Mouse (Mus musculus): ENCODE results near the gene Gda. TPM values are rescaled to one million over a fixed set of nuclear protein-coding genes. Genes with fewer than 3 reads are reported as not detected.

Gda gene
- polyA plus RNA-seq, 1 experiment from 2014 or later, result not detected

GRCm38 (mm10) chr19:21480053-21480419 lies 6.8 kb upstream of the Gda start:
- no peak for DNase-seq (ENCODE audit: low spot score)

GRCm38 (mm10) chr19:21479183-21480052 lies 6.2 kb upstream of the Gda start:
- no peak for DNase-seq (ENCODE audit: low spot score)
- Histone ChIP-seq H3K27ac (no peak overlapping the region), H3K4me3 (no peak overlapping the region), H3K27me3 (ENCODE audit: low read depth, poor library complexity, severe bottlenecking) (no peaks in the 10 kb centered on the region), H3K9me3 (replicated peaks) (no peaks in the 10 kb centered on the region), H3K4me1 (no peaks in the 10 kb centered on the region), H3K36me3 (no peaks in the 10 kb centered on the region)
- 83% methylated on average over 18 of the region's 18 CpGs for WGBS

More at GRCm38 (mm10) chr19:21480053-21480419, 6.8 kb upstream of the Gda start:
- Histone ChIP-seq H3K4me1 (no peaks in the 10 kb centered on the region), H3K9me3 (replicated peaks) (no peaks in the 10 kb centered on the region), H3K27ac (no peak overlapping the region), H3K36me3 (no peaks in the 10 kb centered on the region), H3K27me3 (ENCODE audit: low read depth, poor library complexity, severe bottlenecking) (no peaks in the 10 kb centered on the region), H3K4me3 (no peak overlapping the region)
- WGBS, result 83% methylated on average over 2 of the region's 2 CpGs

- WGBS, result 74% methylated on average over 3 of the region's 3 CpGs
- no peaks in the 10 kb centered on the region for H3K36me3 ChIP-seq
- H3K27me3 ChIP-seq (ENCODE audit: low read depth, poor library complexity, severe bottlenecking), result peaks cover 2% of the 10 kb centered on the region; the same call in 1 of the 2 replicates
- no peaks in the 10 kb centered on the region for H3K4me1 ChIP-seq
- H3K9me3 ChIP-seq (replicated peaks), result no peaks in the 10 kb centered on the region
- no peak for DNase-seq (ENCODE audit: low spot score)
- no peak overlapping the region for H3K27ac ChIP-seq
- no peak overlapping the region for H3K4me3 ChIP-seq
These were observed 5.3 kb upstream of the Gda start for GRCm38 (mm10) chr19:21478538-21478937.

- no peak overlapping the region for H3K4me3 ChIP-seq
- no peak for DNase-seq (ENCODE audit: low spot score)
- peaks cover 10% of the 10 kb centered on the region for H3K27me3 ChIP-seq (ENCODE audit: low read depth, poor library complexity, severe bottlenecking)
- H3K9me3 ChIP-seq (replicated peaks), result no peaks in the 10 kb centered on the region
- H3K27ac ChIP-seq, result no peak overlapping the region
- no peaks in the 10 kb centered on the region for H3K36me3 ChIP-seq
- no peaks in the 10 kb centered on the region for H3K4me1 ChIP-seq
- WGBS, result 83% methylated on average over 2 of the region's 2 CpGs
These were observed 4.5 kb upstream of the Gda start for GRCm38 (mm10) chr19:21477780-21478179.

- DNase-seq (ENCODE audit: low spot score), result no peak
- H3K4me1 ChIP-seq, result peaks cover 8% of the 10 kb centered on the region
- no peaks in the 10 kb centered on the region for H3K9me3 ChIP-seq (replicated peaks)
- no peak overlapping the region for H3K27ac ChIP-seq
- no peak overlapping the region for H3K4me3 ChIP-seq
- 90% methylated on average over 3 of the region's 3 CpGs for WGBS
- peaks cover 20% of the 10 kb centered on the region for H3K27me3 ChIP-seq (ENCODE audit: low read depth, poor library complexity, severe bottlenecking)
- no peaks in the 10 kb centered on the region for H3K36me3 ChIP-seq
These were observed 3.5 kb upstream of the Gda start for GRCm38 (mm10) chr19:21476782-21477181.

GRCm38 (mm10) chr19:21472121-21472780 lies 994 bp downstream of the Gda start:
- no peaks in the 10 kb centered on the region for H3K36me3 ChIP-seq
- H3K27me3 ChIP-seq (ENCODE audit: low read depth, poor library complexity, severe bottlenecking), result peaks cover 34% of the 10 kb centered on the region
- DNase-seq (ENCODE audit: low spot score), result peak; percentile 69
- H3K27ac ChIP-seq, result no peak overlapping the region
- peaks cover 8% of the 10 kb centered on the region for H3K4me1 ChIP-seq
- peak overlapping the region; percentile 56 for H3K4me3 ChIP-seq
- H3K9me3 ChIP-seq (replicated peaks), result no peaks in the 10 kb centered on the region
- 2% methylated on average over 48 of the region's 48 CpGs for WGBS

GRCm38 (mm10) chr19:21461221-21461960 lies 11.9 kb downstream of the Gda start:
- H3K27me3 ChIP-seq (ENCODE audit: low read depth, poor library complexity, severe bottlenecking), result no peaks in the 10 kb centered on the region

GRCm38 (mm10) chr19:21457461-21457860 lies 15.8 kb downstream of the Gda start:
- no peak for DNase-seq (ENCODE audit: low spot score)
- whole genome bisulfite sequencing, result 83% methylated on average over 4 of the region's 4 CpGs
- Histone ChIP-seq H3K27me3 (ENCODE audit: low read depth, poor library complexity, severe bottlenecking) (no peaks in the 10 kb centered on the region), H3K36me3 (no peaks in the 10 kb centered on the region), H3K4me3 (no peak overlapping the region), H3K4me1 (no peaks in the 10 kb centered on the region), H3K27ac (no peak overlapping the region), H3K9me3 (replicated peaks) (no peaks in the 10 kb centered on the region)

More at GRCm38 (mm10) chr19:21461221-21461960, 11.9 kb downstream of the Gda start:
- 87% methylated on average over 5 of the region's 5 CpGs for WGBS
- no peaks in the 10 kb centered on the region for H3K36me3 ChIP-seq
- no peaks in the 10 kb centered on the region for H3K4me1 ChIP-seq
- no peak overlapping the region for H3K27ac ChIP-seq
- no peak for DNase-seq (ENCODE audit: low spot score)
- H3K9me3 ChIP-seq (replicated peaks), result no peaks in the 10 kb centered on the region
- no peak overlapping the region for H3K4me3 ChIP-seq

GRCm38 (mm10) chr19:21441787-21442186 lies 31.5 kb downstream of the Gda start:
- Histone ChIP-seq H3K4me1 (no peaks in the 10 kb centered on the region), H3K27ac (no peak overlapping the region), H3K36me3 (no peaks in the 10 kb centered on the region), H3K9me3 (replicated peaks) (no peaks in the 10 kb centered on the region), H3K4me3 (no peak overlapping the region), H3K27me3 (ENCODE audit: low read depth, poor library complexity, severe bottlenecking) (no peaks in the 10 kb centered on the region)
- no peak for DNase-seq (ENCODE audit: low spot score)
- 91% methylated on average over 3 of the region's 3 CpGs for WGBS

- H3K4me1 ChIP-seq, result no peaks in the 10 kb centered on the region
- no peak for DNase-seq (ENCODE audit: low spot score)
- H3K27ac ChIP-seq, result no peak overlapping the region
- H3K27me3 ChIP-seq (ENCODE audit: low read depth, poor library complexity, severe bottlenecking), result no peaks in the 10 kb centered on the region
- no peaks in the 10 kb centered on the region for H3K9me3 ChIP-seq (replicated peaks)
- no peaks in the 10 kb centered on the region for H3K36me3 ChIP-seq
- H3K4me3 ChIP-seq, result no peak overlapping the region
- 93% methylated on average over 6 of the region's 6 CpGs for WGBS
These were observed 32.4 kb downstream of the Gda start for GRCm38 (mm10) chr19:21440841-21441240.

GRCm38 (mm10) chr19:21439141-21439737 lies 34.0 kb downstream of the Gda start:
- no peaks in the 10 kb centered on the region for H3K36me3 ChIP-seq
- no peak overlapping the region for H3K4me3 ChIP-seq
- no peaks in the 10 kb centered on the region for H3K4me1 ChIP-seq
- DNase-seq (ENCODE audit: low spot score), result no peak
- no peaks in the 10 kb centered on the region for H3K27me3 ChIP-seq (ENCODE audit: low read depth, poor library complexity, severe bottlenecking)
- H3K27ac ChIP-seq, result no peak overlapping the region
- 69% methylated on average over 3 of the region's 3 CpGs for WGBS
- H3K9me3 ChIP-seq (replicated peaks), result no peaks in the 10 kb centered on the region

DNA sequence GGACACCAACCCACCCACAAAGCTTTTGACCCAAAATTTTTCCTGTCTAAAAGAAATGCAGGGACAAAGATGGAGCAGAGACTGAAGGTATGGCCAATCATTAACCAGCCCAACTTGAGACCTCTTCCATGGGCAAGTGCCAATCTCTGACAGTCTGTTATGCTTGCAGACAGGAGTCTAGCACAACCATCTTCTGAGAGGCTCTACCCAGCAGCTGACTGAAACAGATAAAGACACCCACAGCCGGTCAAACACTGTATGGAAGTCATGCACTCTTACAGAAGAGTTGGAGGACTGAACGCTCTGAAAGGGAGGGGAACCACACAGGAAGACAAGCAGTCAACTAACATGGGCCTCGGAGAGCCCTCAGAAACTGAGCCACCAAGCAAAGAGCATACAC lies 36.7 kb downstream of the Gda start:
- Histone ChIP-seq H3K36me3 (no peaks in the 10 kb centered on the region), H3K4me1 (no peaks in the 10 kb centered on the region), H3K9me3 (replicated peaks) (no peaks in the 10 kb centered on the region), H3K4me3 (no peak overlapping the region), H3K27ac (no peak overlapping the region), H3K27me3 (ENCODE audit: low read depth, poor library complexity, severe bottlenecking) (no peaks in the 10 kb centered on the region)
- no peak for DNase-seq (ENCODE audit: low spot score)
- WGBS, result 89% methylated on average over 3 of the region's 3 CpGs
